Mouse (Mus musculus): ENCODE data around the gene Nubp2.

DNA sequence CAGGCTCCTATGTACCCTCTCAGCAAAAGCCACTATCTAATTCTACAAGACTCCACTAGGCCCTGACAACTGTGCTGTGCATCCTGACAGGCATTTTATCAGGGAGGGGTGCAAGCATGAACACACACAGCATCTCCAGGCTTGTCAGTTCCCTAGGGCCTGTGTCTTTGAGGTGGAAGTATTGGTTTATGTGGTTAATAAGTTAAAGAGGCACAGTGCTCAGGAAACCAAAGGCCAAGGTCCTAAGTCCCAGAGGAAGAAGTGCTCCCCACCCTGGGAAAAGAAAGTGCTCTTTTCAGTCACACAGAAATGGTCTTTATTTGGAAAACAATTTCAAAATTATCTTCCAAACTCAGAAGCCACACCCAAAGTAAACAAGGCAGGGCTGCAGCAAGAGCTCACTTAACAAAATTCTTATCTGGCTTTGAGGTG lies 37.5 kb downstream of the Nubp2 start:
- TF ChIP-seq POLR2A (IDR thresholded peaks at IDR 0.05; ENCODE audit: insufficient read length, low read depth): no peak
- TF ChIP-seq POLR2AphosphoS2 (IDR thresholded peaks at IDR 0.05; ENCODE audit: insufficient read length, low read depth): no peak
- no peak for TF ChIP-seq USF1 (IDR thresholded peaks at IDR 0.05; ENCODE audit: low read depth)
- TF ChIP-seq E2F4 (IDR thresholded peaks at IDR 0.05; ENCODE audit: insufficient read depth): no peak
- no peak for TF ChIP-seq MYOD1 (IDR thresholded peaks at IDR 0.05; ENCODE audit: control insufficient read depth in 1 of 3, insufficient read length in 2 of 3, low read depth in 2 of 3)
- no peak for TF ChIP-seq MAX (IDR thresholded peaks at IDR 0.05; ENCODE audit: low read depth)
- no peak for TF ChIP-seq MYOG (IDR thresholded peaks at IDR 0.05; ENCODE audit: control insufficient read depth in 1 of 3, insufficient read depth in 1 of 3, insufficient read length in 2 of 3, low read depth in 2 of 3)
- no peak for TF ChIP-seq TCF12 (IDR thresholded peaks at IDR 0.05; ENCODE audit: insufficient read depth, poor library complexity, severe bottlenecking)
- no peak for TF ChIP-seq REST (IDR thresholded peaks at IDR 0.05; ENCODE audit: insufficient read depth, insufficient read length)
- no peak for TF ChIP-seq SRF (IDR thresholded peaks at IDR 0.05; ENCODE audit: control insufficient read depth, insufficient read length, low read depth)
